13 mouse cellular contexts compared by ENCODE assay signal in genomic region chr2:52504762-52505161, GRCm38 (mm10).
DNase-seq lines count a peak whose midpoint lies in the region; ATAC-seq lines count a peak whose summit lies in the region.
"Had no signal": no experiment of that assay in that cellular context is flagged by ENCODE, and none has a peak within 500 bp of the region (broad histone marks: within the 10 kb centered on the region; RNA-seq: fewer than 3 reads in every experiment).

No protein-coding gene starts in this region.

- no peak overlapping the region for H3K4me2 ChIP-seq in kidney, embryonic 15.5 days
- H3K4me2 ChIP-seq: midbrain, embryonic 15.5 days; neural tube, embryonic 12.5 days had no signal

- peak; percentile 61 for DNase-seq in adrenal gland, adult 2 months
- DNase-seq in adrenal gland, adult 8-10 months = no peak
- DNase-seq in kidney, adult 9 months = peak; percentile 16
- DNase-seq in cerebellum, adult 9-11 months = peak; percentile 65
- DNase-seq in lung, postnatal 10 days = peak; percentile 65
- DNase-seq in forebrain, embryonic 10.5 days (ENCODE audit: extremely low spot score, low spot score) = no peak
- no peak for DNase-seq in thymus, postnatal 25 days
- DNase-seq: retina, postnatal 1 day had no signal

- H3K9me3 ChIP-seq in kidney, embryonic 15.5 days (replicated peaks) = no peaks in the 10 kb centered on the region
- H3K9me3 ChIP-seq in forebrain, embryonic 10.5 days = no peaks in the 10 kb centered on the region
- H3K9me3 ChIP-seq: midbrain, embryonic 15.5 days; neural tube, embryonic 12.5 days had no signal

- H3K4me1 ChIP-seq in kidney, embryonic 15.5 days = 0 out of 2 replicates have a peak, but pooled peaks cover 2% of the 10 kb centered on the region
- H3K4me1 ChIP-seq in forebrain, embryonic 10.5 days = peaks cover 3% of the 10 kb centered on the region; the same call in 1 of the 2 replicates
- H3K4me1 ChIP-seq: neural tube, embryonic 12.5 days had no signal

- no peak overlapping the region for H3K27ac ChIP-seq in kidney, embryonic 15.5 days
- H3K27ac ChIP-seq in forebrain, embryonic 10.5 days = no peak overlapping the region
- H3K27ac ChIP-seq: macrophage; midbrain, embryonic 15.5 days; neural tube, embryonic 12.5 days had no signal

- H3K9ac ChIP-seq in kidney, embryonic 15.5 days = no peak overlapping the region
- H3K9ac ChIP-seq: midbrain, embryonic 15.5 days; neural tube, embryonic 12.5 days had no signal

- H3K27me3 ChIP-seq in kidney, embryonic 15.5 days = no peaks in the 10 kb centered on the region
- H3K27me3 ChIP-seq in forebrain, embryonic 10.5 days (ENCODE audit: poor library complexity, severe bottlenecking) = peaks cover 2% of the 10 kb centered on the region; the same call in 1 of the 2 replicates
- H3K27me3 ChIP-seq: midbrain, embryonic 15.5 days; neural tube, embryonic 12.5 days had no signal

- 78% methylated on average over 3 of the region's 3 CpGs for WGBS in kidney, embryonic 15.5 days
- WGBS in forebrain, embryonic 10.5 days = 87% methylated on average over 3 of the region's 3 CpGs

- H3K4me3 ChIP-seq in kidney, embryonic 15.5 days (replicated peaks) = no peak overlapping the region
- H3K4me3 ChIP-seq in forebrain, embryonic 10.5 days = no peak overlapping the region
- H3K4me3 ChIP-seq: midbrain, embryonic 15.5 days; neural tube, embryonic 12.5 days had no signal

- ATAC-seq in kidney, embryonic 15.5 days (replicated peaks; ENCODE audit: low FRiP score) = no peak
- ATAC-seq: intestine, embryonic 16.5 days; midbrain, embryonic 15.5 days had no signal

- no peaks in the 10 kb centered on the region for H3K36me3 ChIP-seq in kidney, embryonic 15.5 days
- no peaks in the 10 kb centered on the region for H3K36me3 ChIP-seq in forebrain, embryonic 10.5 days (replicated peaks)
- H3K36me3 ChIP-seq: midbrain, embryonic 15.5 days; neural tube, embryonic 12.5 days had no signal

Comparison
In these comparisons a context has a peak if more than half of its experiments do, and no peak if none do; other contexts are left out.
1. DNase-seq: peak in adrenal gland, adult 2 months (single experiment), kidney, adult 9 months (single experiment), cerebellum, adult 9-11 months (single experiment) and lung, postnatal 10 days (single experiment); none in adrenal gland, adult 8-10 months (single experiment), forebrain, embryonic 10.5 days (single experiment) and thymus, postnatal 25 days (single experiment).